Mouse (Mus musculus) testis, adult 2 months (tissue): ENCODE data around the gene Pten. TPM values are rescaled to one million over a fixed set of nuclear protein-coding genes. Genes with fewer than 3 reads are reported as not detected.
"Not testable (repeated sequence)": the region's sequence is repeated elsewhere in the genome, so short reads cannot be mapped to it uniquely, and the experiment has no call there.

Source experiments
- H3K27ac ChIP-seq: fragments of 200-500 bp; 2 replicates; pipeline ENCODE4 v1.5.1; 2012; ENCODE audit warnings: low read depth, low read length; ENCODE audit not compliant: control insufficient read depth, insufficient read depth
- H3K27me3 ChIP-seq: fragments of 200-500 bp; 2 replicates; pipeline ENCODE4 v1.6.1; 2012; ENCODE audit warnings: mild to moderate bottlenecking, low read length, moderate library complexity; ENCODE audit not compliant: control insufficient read depth, insufficient read depth
- H3K36me3 ChIP-seq: fragments of 200-500 bp; 2 replicates; pipeline ENCODE4 v1.6.1; 2012; ENCODE audit warnings: mild to moderate bottlenecking, low read length; ENCODE audit not compliant: control insufficient read depth, insufficient read depth
- H3K4me1 ChIP-seq: fragments of 200-500 bp; 2 replicates; pipeline ENCODE4 v1.6.1; 2012; ENCODE audit warnings: low read length; ENCODE audit not compliant: control insufficient read depth, insufficient read depth
- H3K4me3 ChIP-seq: fragments of 200-500 bp; 2 replicates; pipeline ENCODE4 v1.5.1; 2012; ENCODE audit warnings: low read depth, mild to moderate bottlenecking, low read length, moderate library complexity, mixed read lengths; ENCODE audit not compliant: control insufficient read depth
- CTCF ChIP-seq: fragments of 200-500 bp; IDR thresholded peaks from 2 replicates; pipeline ENCODE4 v1.5.1; 2012; ENCODE audit warnings: low read depth, mild to moderate bottlenecking, inconsistent platforms, low read length, moderate library complexity; ENCODE audit not compliant: control insufficient read depth, insufficient read depth, insufficient replicate concordance
- POLR2A ChIP-seq: fragments of 200-500 bp; IDR thresholded peaks from 2 replicates; pipeline ENCODE4 v1.6.1; 2012; ENCODE audit warnings: low read depth, mild to moderate bottlenecking, inconsistent platforms, low read length, moderate library complexity; ENCODE audit not compliant: control insufficient read depth
- polyA plus RNA-seq: library from polyadenylated mRNA; depleted of rRNA; stranded (reverse); fragments of >200 nt; gene quantifications from 2 replicates; pipeline ENCODE4 v1.2.3, GENCODE M21; 2012

The Pten gene
- polyA plus RNA-seq, 1 experiment = 15.1 TPM

DNA sequence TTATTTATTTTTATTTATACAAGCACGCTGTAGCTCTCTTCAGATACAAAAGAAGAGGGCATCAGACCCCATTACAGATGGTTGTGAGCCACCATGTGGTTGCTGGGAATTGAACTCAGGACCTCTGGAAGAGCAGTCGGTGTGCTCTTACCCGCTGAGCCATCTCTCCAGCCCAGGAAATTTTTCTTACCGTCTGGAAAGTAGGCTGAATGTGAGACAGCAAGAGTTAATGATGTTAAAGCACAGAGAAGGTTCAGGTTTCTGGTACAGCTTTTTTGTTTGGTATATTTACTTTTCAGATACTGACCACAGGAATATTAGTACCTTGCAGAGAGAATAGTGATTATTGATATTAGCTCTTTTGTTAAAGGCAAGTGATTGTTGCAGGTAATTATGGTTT, 3.9 kb downstream of the Pten start:
- Histone ChIP-seq H3K36me3 (no peaks in the 10 kb centered on the region), H3K4me3 (no peak overlapping the region), H3K4me1 (peaks cover 4% of the 10 kb centered on the region), H3K27ac (no peak overlapping the region), H3K27me3 (no peaks in the 10 kb centered on the region)
- TF ChIP-seq CTCF (no peak), POLR2A (no peak)

DNA sequence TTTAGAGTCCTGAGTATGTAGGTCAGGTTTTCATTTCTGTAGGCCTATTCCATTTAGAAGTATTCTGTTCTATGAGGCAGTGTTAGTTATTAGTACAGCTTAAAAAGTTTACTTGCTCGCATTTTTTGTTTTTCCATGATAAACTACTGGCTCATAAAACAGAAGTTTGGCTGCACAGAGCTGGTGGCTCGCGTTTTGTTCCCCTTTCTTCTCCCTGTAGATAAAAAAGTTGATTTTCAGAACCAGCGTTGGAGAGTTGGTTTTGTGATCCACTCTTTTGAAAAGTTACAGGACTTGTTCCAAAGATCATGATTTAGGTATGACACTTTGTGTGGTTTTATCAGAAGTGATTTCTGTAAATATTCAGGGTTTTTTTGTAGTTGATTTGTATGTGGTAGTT, 5.2 kb downstream of the Pten start:
- H3K27me3 ChIP-seq = no peaks in the 10 kb centered on the region
- H3K36me3 ChIP-seq = no peaks in the 10 kb centered on the region
- TF ChIP-seq CTCF (no peak), POLR2A (no peak)
- H3K4me1 ChIP-seq = no peaks in the 10 kb centered on the region; the same call in 1 of the 2 replicates
- H3K4me3 ChIP-seq = no peak overlapping the region
- H3K27ac ChIP-seq = no peak overlapping the region

DNA sequence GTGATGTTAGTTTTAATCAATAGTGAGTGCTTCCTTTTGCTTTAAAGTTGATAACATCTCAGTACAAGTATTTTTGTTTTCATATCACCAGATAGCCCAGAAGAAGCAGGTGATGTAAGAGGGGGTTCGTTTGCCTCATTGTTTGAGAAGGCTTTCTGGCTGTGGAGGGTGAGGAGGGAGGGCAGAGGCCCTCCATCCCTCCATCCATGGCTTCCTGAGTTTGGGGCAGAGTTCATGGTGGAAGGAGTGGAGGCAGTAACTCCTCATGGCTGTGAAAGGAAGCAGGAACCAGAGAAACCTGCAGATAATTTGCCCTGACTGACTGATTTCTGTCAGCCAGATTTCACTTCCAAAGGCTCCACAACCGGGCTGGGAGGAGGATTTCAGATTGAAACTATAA, 21.1 kb downstream of the Pten start:
- TF ChIP-seq CTCF = no peak
- TF ChIP-seq POLR2A = no peak

DNA sequence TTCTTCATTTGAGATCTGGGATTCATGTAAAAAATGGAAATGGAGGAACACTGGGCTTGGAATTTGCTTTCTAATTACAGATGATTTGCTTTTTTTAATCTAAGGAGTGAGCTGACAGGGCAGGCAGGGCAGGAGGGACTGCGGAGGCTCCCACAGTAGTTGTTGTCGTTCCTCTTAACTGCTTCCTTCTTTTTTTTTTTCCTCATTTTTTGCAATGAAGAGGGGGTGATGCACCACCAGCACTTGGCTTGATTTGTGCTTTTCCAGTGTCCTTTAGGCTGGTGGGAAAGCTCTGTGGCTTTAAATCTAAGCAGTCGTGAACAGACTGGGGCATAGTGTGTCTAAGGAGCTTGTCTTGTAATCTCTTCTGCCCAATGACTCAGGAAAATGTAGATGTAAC, 21.8 kb downstream of the Pten start:
- no peak for TF ChIP-seq CTCF
- TF ChIP-seq POLR2A = no peak
- H3K4me1 ChIP-seq = no peaks in the 10 kb centered on the region
- no peaks in the 10 kb centered on the region for H3K27me3 ChIP-seq
- no peaks in the 10 kb centered on the region for H3K36me3 ChIP-seq
- H3K4me3 ChIP-seq = no peak overlapping the region
- no peak overlapping the region for H3K27ac ChIP-seq

More for the DNA sequence above, 21.1 kb downstream of the Pten start:
- no peaks in the 10 kb centered on the region for H3K4me1 ChIP-seq
- H3K27ac ChIP-seq = no peak overlapping the region
- H3K4me3 ChIP-seq = no peak overlapping the region
- no peaks in the 10 kb centered on the region for H3K27me3 ChIP-seq
- no peaks in the 10 kb centered on the region for H3K36me3 ChIP-seq

DNA sequence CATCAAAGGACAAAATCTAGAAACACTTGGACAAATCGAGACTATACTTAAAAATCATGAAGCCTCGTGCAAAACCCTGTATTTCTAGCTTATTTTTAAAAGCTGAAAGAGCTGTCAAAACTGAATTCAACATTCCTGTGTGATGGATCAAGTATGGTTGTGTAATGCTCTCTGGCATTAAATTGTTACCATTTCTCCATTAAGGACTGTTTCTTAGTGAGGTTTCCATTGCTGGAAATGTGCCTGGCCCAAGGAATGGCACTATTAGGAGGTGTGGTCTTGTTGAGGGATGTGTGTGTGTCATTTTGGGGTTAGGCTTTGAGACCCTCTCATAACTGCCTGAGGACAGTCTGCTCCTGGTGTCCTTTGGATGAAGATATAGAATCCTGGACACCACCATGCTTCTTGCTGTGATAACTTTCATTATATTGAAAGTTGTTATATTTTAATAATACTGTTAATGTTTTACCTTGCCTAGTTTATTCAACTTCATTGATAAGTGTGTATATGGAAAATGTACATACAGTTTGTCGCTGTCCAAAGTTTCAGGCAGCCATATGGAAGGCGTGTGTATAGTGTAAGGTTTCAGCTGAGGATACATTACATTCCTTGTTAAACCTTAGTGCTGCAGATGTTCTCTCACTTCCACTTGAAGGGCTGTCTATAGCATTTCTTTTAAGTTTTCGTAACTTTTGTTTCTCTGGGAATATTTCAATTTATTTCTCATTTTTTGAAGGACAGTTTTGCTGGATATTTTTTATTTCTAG, 24.2 kb downstream of the Pten start:
- Histone ChIP-seq H3K4me3 (no peak overlapping the region), H3K27ac (no peak overlapping the region), H3K4me1 (no peaks in the 10 kb centered on the region), H3K27me3 (no peaks in the 10 kb centered on the region), H3K36me3 (no peaks in the 10 kb centered on the region)
- TF ChIP-seq POLR2A (no peak), CTCF (no peak)

DNA sequence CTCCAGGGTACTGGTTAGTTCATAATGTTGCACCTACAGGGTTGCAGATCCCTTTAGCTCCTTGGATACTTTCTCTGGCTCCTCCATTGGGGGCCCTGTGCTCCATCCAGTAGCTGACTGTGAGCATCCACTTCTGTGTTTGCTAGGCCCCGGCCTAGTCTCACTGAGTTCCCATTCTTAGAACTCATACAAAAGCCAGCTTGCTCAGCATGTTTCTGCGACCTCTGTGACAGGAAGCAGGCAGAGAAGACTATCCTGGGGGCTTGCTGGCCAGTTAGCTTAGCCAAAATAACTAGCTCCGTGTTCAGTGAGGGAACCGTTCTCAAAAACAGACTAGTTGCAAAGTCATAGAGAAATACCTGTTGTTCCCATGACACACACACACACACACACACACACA, 30.1 kb downstream of the Pten start:
- not testable (repeated sequence) for H3K36me3 ChIP-seq, H3K27me3 ChIP-seq, H3K4me1 ChIP-seq, H3K27ac ChIP-seq, H3K4me3 ChIP-seq

DNA sequence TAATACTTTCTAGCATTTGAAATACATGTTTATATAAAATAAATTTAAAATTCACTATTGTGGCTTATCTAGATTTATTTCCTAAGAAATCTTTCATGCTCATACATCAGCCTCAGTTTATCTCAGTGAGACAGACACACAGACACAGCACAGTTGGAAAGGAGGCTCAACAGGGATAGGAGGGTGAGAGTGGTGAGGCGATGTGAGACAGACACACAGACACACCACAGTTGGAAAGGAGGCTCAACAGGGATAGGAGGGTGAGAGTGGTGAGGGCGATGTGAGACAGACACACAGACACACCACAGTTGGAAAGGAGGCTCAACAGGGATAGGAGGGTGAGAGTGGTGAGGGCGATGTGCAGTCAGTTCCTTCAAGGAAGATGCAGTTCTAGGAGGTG, 30.7 kb downstream of the Pten start:
- H3K4me3 ChIP-seq, H3K36me3 ChIP-seq, H3K27me3 ChIP-seq, H3K27ac ChIP-seq, H3K4me1 ChIP-seq: not testable (repeated sequence)

DNA sequence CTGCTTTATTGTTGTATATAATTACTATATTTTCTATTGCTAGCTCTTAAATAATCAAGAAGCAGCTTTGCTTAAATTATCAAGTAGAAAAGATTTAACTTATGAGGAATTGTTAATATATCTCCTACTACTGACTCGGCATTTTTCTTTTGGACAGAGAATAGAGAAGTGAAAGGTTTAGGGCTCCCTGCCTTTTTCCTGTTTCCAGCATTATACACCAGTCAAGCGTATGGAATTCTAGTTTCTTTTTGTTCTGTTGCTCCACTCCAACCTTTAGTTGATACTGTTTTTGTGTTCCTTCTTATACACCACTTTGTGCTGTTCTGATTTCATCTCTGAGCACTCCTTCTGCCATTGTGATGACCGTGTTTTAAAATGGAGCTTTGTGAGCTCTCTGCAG, 32.2 kb downstream of the Pten start:
- peaks cover 2% of the 10 kb centered on the region; the same call in 1 of the 2 replicates for H3K4me1 ChIP-seq

More for the DNA sequence above, 32.2 kb downstream of the Pten start:
- TF ChIP-seq POLR2A = no peak
- TF ChIP-seq CTCF = no peak
- Histone ChIP-seq H3K36me3 (no peaks in the 10 kb centered on the region), H3K27me3 (no peaks in the 10 kb centered on the region), H3K27ac (no peak overlapping the region), H3K4me3 (no peak overlapping the region)
